Mouse (Mus musculus) liver, embryonic 11.5 days (tissue): ENCODE measurements at regions not wholly inside any gene's neighbourhood (a gene's known extent, or its start where the extent isn't known, plus 50 kb on each side); places are given as distances from the start of the nearest gene placed in this dataset.
"Not testable (repeated sequence)": the region's sequence is repeated elsewhere in the genome, so short reads cannot be mapped to it uniquely, and the experiment has no call there.

Experiments
- ATAC-seq: fragments of 200-750 bp; cut with Nextera tagmentation; replicated peaks from 2 replicates; pipeline ENCODE4 v1.8.0; 2017; ENCODE audit warnings: moderate number of reproducible peaks, mild to moderate bottlenecking, moderate TSS enrichment, moderate library complexity; ENCODE audit not compliant: low FRiP score
- DNase-seq: peaks from one replicate; pipeline ENCODE4 v3.0.0-alpha.2; 2017; ENCODE audit warnings: low spot score
- H3K27ac ChIP-seq: fragments of 300-500 bp; sonication (generic); 2 replicates; pipeline ENCODE4 v1.5.1; 2014; ENCODE audit warnings: mild to moderate bottlenecking, low read depth, low read length, control low read depth
- H3K27me3 ChIP-seq: fragments of 300-500 bp; sonication (generic); replicated peaks from 2 replicates; pipeline ENCODE4 v1.6.1; 2014; ENCODE audit warnings: low read length, mixed read lengths; ENCODE audit not compliant: control insufficient read depth, insufficient read depth
- H3K36me3 ChIP-seq: fragments of 300-500 bp; sonication (generic); 2 replicates; pipeline ENCODE4 v1.6.1; 2014; ENCODE audit warnings: mild to moderate bottlenecking, low read length, moderate library complexity, mixed read lengths; ENCODE audit not compliant: control insufficient read depth, insufficient read depth
- H3K4me1 ChIP-seq: fragments of 300-500 bp; sonication (generic); replicated peaks from 2 replicates; pipeline ENCODE4 v1.6.1; 2014; ENCODE audit warnings: low read length, mixed read lengths; ENCODE audit not compliant: control insufficient read depth, insufficient read depth
- H3K4me2 ChIP-seq: fragments of 300-500 bp; sonication (generic); 2 replicates; pipeline ENCODE4 v1.6.1; 2014; ENCODE audit warnings: mild to moderate bottlenecking, control low read depth, moderate library complexity
- H3K4me3 ChIP-seq: fragments of 300-500 bp; sonication (generic); 2 replicates; pipeline ENCODE4 v1.5.1; 2014; ENCODE audit warnings: low read depth, low read length, control low read depth
- H3K9ac ChIP-seq: fragments of 300-500 bp; sonication (generic); 2 replicates; pipeline ENCODE4 v1.6.1; 2014; ENCODE audit warnings: low read depth, low read length, control low read depth
- H3K9me3 ChIP-seq: fragments of 300-500 bp; sonication (generic); 2 replicates; pipeline ENCODE4 v1.6.1; 2016; ENCODE audit warnings: low read length, inconsistent platforms, mixed read lengths; ENCODE audit not compliant: control insufficient read depth
- WGBS: fragments of 180-500 bp; shearing (Covaris S2); extraction: QIAGEN DNeasy Blood & Tissue Kit; methylation state at CpG from one replicate; pipeline ENCODE4 v1.1.7; 2014; 5-methylcytosine and 5-hydroxymethylcytosine counted together

- ATAC-seq = no peak
- Histone ChIP-seq H3K9me3 (no peaks in the 10 kb centered on the region), H3K27ac (no peak overlapping the region), H3K9ac (no peak overlapping the region), H3K27me3 (no peaks in the 10 kb centered on the region), H3K4me2 (no peak overlapping the region), H3K36me3 (no peaks in the 10 kb centered on the region), H3K4me3 (no peak overlapping the region), H3K4me1 (no peaks in the 10 kb centered on the region)
- WGBS = 60% methylated on average over 4 of the region's 4 CpGs
- DNase-seq = no peak
Observed at GRCm38 (mm10) chr17:58820588-58821195, 170.5 kb downstream of the Pdzph1 start.

- Histone ChIP-seq H3K4me3 (no peak overlapping the region), H3K9me3 (no peaks in the 10 kb centered on the region), H3K4me2 (no peak overlapping the region), H3K27me3 (no peaks in the 10 kb centered on the region), H3K9ac (no peak overlapping the region), H3K27ac (no peak overlapping the region), H3K36me3 (no peaks in the 10 kb centered on the region), H3K4me1 (no peaks in the 10 kb centered on the region)
- WGBS = 71% methylated on average over 2 of the region's 2 CpGs
- no peak for ATAC-seq
- DNase-seq = no peak
Observed at GRCm38 (mm10) chr17:58819339-58819738, 171.8 kb downstream of the Pdzph1 start.

- not testable (repeated sequence) for H3K9ac ChIP-seq, H3K4me3 ChIP-seq, H3K27me3 ChIP-seq, H3K4me2 ChIP-seq, DNase-seq, ATAC-seq, H3K27ac ChIP-seq, H3K36me3 ChIP-seq, H3K4me1 ChIP-seq, H3K9me3 ChIP-seq
- WGBS = 88% methylated on average over 3 of the region's 3 CpGs
Observed at GRCm38 (mm10) chr17:58775451-58775850, 215.7 kb downstream of the Pdzph1 start.

- no peaks in the 10 kb centered on the region for H3K9me3 ChIP-seq
Observed at GRCm38 (mm10) chr17:58773595-58773994, 217.6 kb downstream of the Pdzph1 start.

GRCm38 (mm10) chr17:58765141-58765540 lies 226.0 kb downstream of the Pdzph1 start:
- Histone ChIP-seq H3K27me3 (no peaks in the 10 kb centered on the region), H3K4me3 (no peak overlapping the region), H3K36me3 (no peaks in the 10 kb centered on the region), H3K4me2 (no peak overlapping the region), H3K4me1 (no peaks in the 10 kb centered on the region), H3K9me3 (no peaks in the 10 kb centered on the region), H3K9ac (no peak overlapping the region), H3K27ac (no peak overlapping the region)
- WGBS = 79% methylated on average over 4 of the region's 4 CpGs
- no peak for DNase-seq
- no peak for ATAC-seq

More at GRCm38 (mm10) chr17:58773595-58773994, 217.6 kb downstream of the Pdzph1 start:
- no peak overlapping the region for H3K4me3 ChIP-seq
- H3K9ac ChIP-seq = no peak overlapping the region
- H3K27ac ChIP-seq = no peak overlapping the region
- H3K27me3 ChIP-seq = no peaks in the 10 kb centered on the region
- DNase-seq (no peak), ATAC-seq (no peak)
- no peaks in the 10 kb centered on the region for H3K36me3 ChIP-seq
- H3K4me1 ChIP-seq = no peaks in the 10 kb centered on the region
- no peak overlapping the region for H3K4me2 ChIP-seq

- no peaks in the 10 kb centered on the region for H3K9me3 ChIP-seq
- no peak overlapping the region for H3K9ac ChIP-seq
- no peaks in the 10 kb centered on the region for H3K27me3 ChIP-seq
- no peak overlapping the region for H3K4me2 ChIP-seq
- H3K4me3 ChIP-seq = no peak overlapping the region
- no peak overlapping the region for H3K27ac ChIP-seq
- no peak for ATAC-seq
- H3K4me1 ChIP-seq = no peaks in the 10 kb centered on the region
- H3K36me3 ChIP-seq = no peaks in the 10 kb centered on the region
- DNase-seq = no peak
Observed at GRCm38 (mm10) chr17:58749000-58749399, 242.2 kb downstream of the Pdzph1 start.

GRCm38 (mm10) chr17:58748264-58748663 lies 242.9 kb downstream of the Pdzph1 start:
- WGBS = 86% methylated on average over 3 of the region's 3 CpGs
- H3K27me3 ChIP-seq = no peaks in the 10 kb centered on the region
- no peak overlapping the region for H3K4me2 ChIP-seq
- H3K4me1 ChIP-seq = no peaks in the 10 kb centered on the region
- H3K27ac ChIP-seq = no peak overlapping the region
- no peak overlapping the region for H3K9ac ChIP-seq
- DNase-seq = no peak
- no peaks in the 10 kb centered on the region for H3K9me3 ChIP-seq
- no peaks in the 10 kb centered on the region for H3K36me3 ChIP-seq
- H3K4me3 ChIP-seq = no peak overlapping the region
- no peak for ATAC-seq

- H3K27ac ChIP-seq = no peak overlapping the region
- WGBS = 74% methylated on average over 2 of the region's 2 CpGs
- no peaks in the 10 kb centered on the region for H3K9me3 ChIP-seq
- no peak for DNase-seq
- H3K36me3 ChIP-seq = no peaks in the 10 kb centered on the region
- H3K4me1 ChIP-seq = no peaks in the 10 kb centered on the region
- H3K4me3 ChIP-seq = no peak overlapping the region
- no peaks in the 10 kb centered on the region for H3K27me3 ChIP-seq
- H3K9ac ChIP-seq = no peak overlapping the region
- no peak; the same call in 1 of the 2 replicates for ATAC-seq
- H3K4me2 ChIP-seq = no peak overlapping the region
Observed at GRCm38 (mm10) chr17:58710748-58711478, 280.3 kb downstream of the Pdzph1 start.

- Histone ChIP-seq H3K4me1 (no peaks in the 10 kb centered on the region), H3K27me3 (no peaks in the 10 kb centered on the region), H3K9ac (no peak overlapping the region), H3K36me3 (no peaks in the 10 kb centered on the region), H3K4me2 (no peak overlapping the region), H3K9me3 (no peaks in the 10 kb centered on the region), H3K4me3 (no peak overlapping the region), H3K27ac (no peak overlapping the region)
- 76% methylated on average over 1 of the region's 1 CpGs for WGBS
- no peak for DNase-seq
- ATAC-seq = no peak
Observed at GRCm38 (mm10) chr17:58690211-58690610, 301.0 kb downstream of the Pdzph1 start.
